Mouse (Mus musculus) frontal cortex, adult (tissue): ENCODE measurements at regions not wholly inside any gene's neighbourhood (a gene's known extent, or its start where the extent isn't known, plus 50 kb on each side); places are given as distances from the start of the nearest gene placed in this dataset.

Source experiments
- ATAC-seq: cut with Nextera tagmentation; 2 replicates; pipeline ENCODE4 v1.9.2; 2017; ENCODE audit warnings: mild to moderate bottlenecking, moderate library complexity, mixed read lengths; ENCODE audit not compliant: low TSS enrichment

- peak; percentile 73; the same call in 1 of the 2 replicates for ATAC-seq
Measured at GRCm38 (mm10) chr13:85639376-85640229, 350.7 kb upstream of the Rasa1 start.

GRCm38 (mm10) chr13:85629506-85630175 is 340.7 kb upstream of the Rasa1 start:
- peak; percentile 87 for ATAC-seq
